Mouse (Mus musculus) fibroblast of lung, adult 2 months (primary cell): ENCODE data around the gene Chd2.

Source experiments
- DNase-seq: peaks from one replicate; pipeline ENCODE4 v3.0.0-alpha.2; 2011; ENCODE audit warnings: low read depth

The Chd2 gene

GRCm38 (mm10) chr7:73561492-73562055 is 19.9 kb upstream of the Chd2 start:
- DNase-seq, result no peak

- DNase-seq, result no peak
Measured at GRCm38 (mm10) chr7:73560811-73561210, 19.2 kb upstream of the Chd2 start.

GRCm38 (mm10) chr7:73559853-73560190 is 18.2 kb upstream of the Chd2 start:
- DNase-seq, result no peak

- DNase-seq, result no peak
Measured at GRCm38 (mm10) chr7:73559170-73559852, 17.7 kb upstream of the Chd2 start.

GRCm38 (mm10) chr7:73558293-73559169 is 16.9 kb upstream of the Chd2 start:
- peak; percentile 100 for DNase-seq

- no peak for DNase-seq
Measured at GRCm38 (mm10) chr7:73557671-73558265, 16.1 kb upstream of the Chd2 start.

- DNase-seq, result no peak
Measured at GRCm38 (mm10) chr7:73556688-73557667, 15.3 kb upstream of the Chd2 start.

GRCm38 (mm10) chr7:73555918-73556580 is 14.4 kb upstream of the Chd2 start:
- DNase-seq, result no peak

- DNase-seq, result no peak
Measured at GRCm38 (mm10) chr7:73554849-73555248, 13.2 kb upstream of the Chd2 start.

- DNase-seq, result no peak
Measured at GRCm38 (mm10) chr7:73553160-73553559, 11.5 kb upstream of the Chd2 start.

GRCm38 (mm10) chr7:73552054-73552750 is 10.6 kb upstream of the Chd2 start:
- DNase-seq, result no peak

- DNase-seq, result no peak
Measured at GRCm38 (mm10) chr7:73551370-73551769, 9.7 kb upstream of the Chd2 start.

GRCm38 (mm10) chr7:73548051-73548450 is 6.4 kb upstream of the Chd2 start:
- no peak for DNase-seq

- DNase-seq, result no peak
Measured at GRCm38 (mm10) chr7:73546561-73547510, 5.2 kb upstream of the Chd2 start.

- DNase-seq, result no peak
Measured at GRCm38 (mm10) chr7:73545004-73545403, 3.4 kb upstream of the Chd2 start.

GRCm38 (mm10) chr7:73542131-73542853 is 662 bp upstream of the Chd2 start:
- DNase-seq, result no peak

GRCm38 (mm10) chr7:73541079-73541390 is 595 bp downstream of the Chd2 start:
- no peak for DNase-seq

- no peak for DNase-seq
Measured at GRCm38 (mm10) chr7:73540202-73541078, 1.2 kb downstream of the Chd2 start.
